Mouse (Mus musculus) lung, postnatal 0 days (tissue): ENCODE data around the gene Gm20388. TPM values are rescaled to one million over a fixed set of nuclear protein-coding genes. Genes with fewer than 3 reads are reported as not detected.
A peak's percentile ranks its signal among the peaks of the same experiment; 100 is the strongest.

Experiments
- ATAC-seq: fragments of 200-750 bp; cut with Nextera tagmentation; 2 replicates; pipeline ENCODE4 v1.8.0; 2017; ENCODE audit warnings: moderate library complexity
- DNase-seq: peaks from one replicate; pipeline ENCODE4 v3.0.0-alpha.2; 2016; ENCODE audit warnings: low spot score
- H3K27ac ChIP-seq: fragments of 300-500 bp; sonication (generic); 2 replicates; pipeline ENCODE4 v1.5.1; 2014; ENCODE audit warnings: antibody characterized with exemption, mild to moderate bottlenecking, low read length, mixed read lengths
- H3K27me3 ChIP-seq: fragments of 300-500 bp; sonication (generic); replicated peaks from 2 replicates; pipeline ENCODE4 v1.6.1; 2014; ENCODE audit warnings: low read length, mixed read lengths; ENCODE audit not compliant: insufficient read depth
- H3K36me3 ChIP-seq: fragments of 300-500 bp; sonication (generic); 2 replicates; pipeline ENCODE4 v1.6.1; 2014; ENCODE audit warnings: low read length, mixed read lengths; ENCODE audit not compliant: insufficient read depth
- H3K4me1 ChIP-seq: fragments of 300-500 bp; sonication (generic); 2 replicates; pipeline ENCODE4 v1.6.1; 2014; ENCODE audit warnings: antibody characterized with exemption, low read depth, low read length, mixed read lengths; ENCODE audit not compliant: insufficient read depth
- H3K4me2 ChIP-seq: fragments of 300-500 bp; sonication (generic); replicated peaks from 2 replicates; pipeline ENCODE4 v1.6.1; 2014; ENCODE audit warnings: low read depth, mild to moderate bottlenecking, low read length, moderate library complexity, mixed read lengths
- H3K4me3 ChIP-seq: fragments of 300-500 bp; sonication (generic); 2 replicates; pipeline ENCODE4 v1.5.1; 2014; ENCODE audit warnings: low read depth, low read length
- H3K9ac ChIP-seq: fragments of 300-500 bp; sonication (generic); replicated peaks from 2 replicates; pipeline ENCODE4 v1.6.1; 2014; ENCODE audit warnings: low read depth, mild to moderate bottlenecking
- H3K9me3 ChIP-seq: fragments of 300-500 bp; sonication (generic); 2 replicates; pipeline ENCODE4 v1.6.1; 2016; ENCODE audit warnings: low read length, mixed read lengths
- CTCF ChIP-seq: IDR thresholded peaks from 2 replicates; pipeline ENCODE4 v1.5.1; 2016; ENCODE audit warnings: antibody characterized with exemption, mild to moderate bottlenecking
- EP300 ChIP-seq: IDR thresholded peaks from 2 replicates; pipeline ENCODE4 v1.6.1; 2016; ENCODE audit warnings: antibody characterized with exemption, mild to moderate bottlenecking, control low read depth
- WGBS: fragments of 180-500 bp; shearing (Covaris S2); extraction: QIAGEN DNeasy Blood & Tissue Kit; methylation state at CpG from one replicate; pipeline ENCODE4 v1.1.7; 2014; 5-methylcytosine and 5-hydroxymethylcytosine counted together
- polyA plus RNA-seq: library from polyadenylated mRNA; unstranded; fragments of >200 nt; fragmentation: Nextera tagmentation; extraction: Ambion mirVana; gene quantifications from 2 replicates; pipeline ENCODE4 v1.2.1, GENCODE M21; 2015

Gm20388 gene
- polyA plus RNA-seq, 1 experiment from 2014 or later, result not detected

DNA sequence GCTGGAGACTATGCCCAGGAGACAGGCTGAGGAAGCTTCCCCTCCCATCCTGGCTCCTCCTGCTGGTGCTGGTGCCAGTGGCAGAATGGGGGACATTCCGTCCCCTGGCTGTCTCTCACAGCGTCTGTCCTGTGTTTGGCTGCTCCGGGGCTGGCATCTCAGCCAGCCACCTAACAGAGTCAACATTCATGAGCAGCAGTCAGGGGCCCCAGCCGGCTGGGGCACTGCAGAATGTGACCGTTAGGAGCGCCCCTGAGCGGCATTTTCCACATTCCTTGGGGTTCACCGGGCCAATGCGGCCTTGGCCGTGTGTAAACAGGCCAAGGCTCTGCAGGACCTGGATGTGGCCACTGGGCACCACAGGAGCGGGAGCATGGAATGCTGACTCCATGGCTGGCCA, 2323.4 kb downstream of the Gm20388 start:
- Histone ChIP-seq H3K4me1 (no peaks in the 10 kb centered on the region), H3K4me3 (no peak overlapping the region), H3K9me3 (no peaks in the 10 kb centered on the region), H3K36me3 (no peaks in the 10 kb centered on the region), H3K27me3 (no peaks in the 10 kb centered on the region), H3K27ac (0 out of 2 replicates have a peak overlapping the region, but pooled peaks have one; percentile 32), H3K9ac (no peak overlapping the region), H3K4me2 (no peak overlapping the region)
- WGBS, result 17% methylated on average over 11 of the region's 11 CpGs
- TF ChIP-seq EP300 (peak; percentile 34; the same call in 1 of the 2 replicates), CTCF (peak; percentile 68)
- peak; percentile 65 for DNase-seq
- ATAC-seq, result peak; percentile 87

DNA sequence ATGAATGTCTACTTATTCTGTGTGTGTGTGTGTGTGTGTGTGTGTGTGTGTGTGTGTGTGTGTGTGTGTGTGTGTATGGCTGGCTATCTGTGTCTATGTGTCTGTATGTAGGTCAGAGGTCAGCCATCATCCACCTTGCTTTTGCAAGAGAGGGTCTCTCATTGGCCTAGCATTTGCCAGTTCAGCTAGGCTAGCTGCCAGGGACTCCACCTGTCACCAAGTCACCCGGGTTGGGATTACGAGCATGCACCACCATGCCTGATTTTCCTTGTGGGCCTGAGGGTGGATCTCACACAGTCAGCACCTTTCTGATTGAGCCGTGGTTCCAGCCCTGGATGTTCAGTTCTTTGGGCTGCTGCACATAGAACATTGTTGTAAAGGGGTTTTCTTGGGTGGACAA, 2325.9 kb downstream of the Gm20388 start:
- WGBS, result 85% methylated on average over 3 of the region's 3 CpGs
- TF ChIP-seq EP300, result no peak
- TF ChIP-seq CTCF, result no peak

GRCm38 (mm10) chr8:122238225-122238624, 2327.6 kb downstream of the Gm20388 start:
- H3K9ac ChIP-seq, result no peak overlapping the region
- DNase-seq (no peak), ATAC-seq (no peak)
- H3K27ac ChIP-seq, result no peak overlapping the region
- TF ChIP-seq EP300, result no peak
- no peak for TF ChIP-seq CTCF
- no peak overlapping the region for H3K4me2 ChIP-seq
- 53% methylated on average over 11 of the region's 11 CpGs for WGBS
- no peaks in the 10 kb centered on the region for H3K27me3 ChIP-seq
- no peaks in the 10 kb centered on the region for H3K9me3 ChIP-seq
- no peak overlapping the region for H3K4me3 ChIP-seq
- H3K36me3 ChIP-seq, result no peaks in the 10 kb centered on the region
- H3K4me1 ChIP-seq, result no peaks in the 10 kb centered on the region

More for the DNA sequence above, 2325.9 kb downstream of the Gm20388 start:
- DNase-seq (no peak), ATAC-seq (no peak)
- Histone ChIP-seq H3K9ac (no peak overlapping the region), H3K9me3 (no peaks in the 10 kb centered on the region), H3K36me3 (no peaks in the 10 kb centered on the region), H3K4me3 (no peak overlapping the region), H3K27me3 (no peaks in the 10 kb centered on the region), H3K27ac (no peak overlapping the region), H3K4me2 (no peak overlapping the region), H3K4me1 (no peaks in the 10 kb centered on the region)

DNA sequence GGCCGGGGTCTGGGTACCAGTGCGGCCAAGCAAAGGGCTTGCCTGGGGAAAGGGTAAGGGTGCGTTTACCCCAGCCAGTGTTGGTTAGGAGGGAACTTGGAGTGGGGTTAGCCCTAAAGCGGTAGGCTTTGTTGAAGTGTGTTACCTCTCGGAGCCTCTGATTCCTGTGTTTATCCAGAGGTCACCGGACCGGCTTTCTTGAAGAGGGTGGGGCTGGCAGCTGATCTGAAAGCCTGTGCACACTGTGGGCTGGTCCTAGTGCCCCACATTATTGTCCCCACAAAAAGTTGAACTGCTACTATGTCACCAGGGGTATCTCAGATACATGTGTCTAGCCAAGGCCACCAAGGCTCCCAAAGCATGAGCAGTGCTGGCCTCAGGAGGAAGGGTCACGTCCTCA, 2328.1 kb downstream of the Gm20388 start:
- Histone ChIP-seq H3K27me3 (no peaks in the 10 kb centered on the region), H3K36me3 (no peaks in the 10 kb centered on the region), H3K4me2 (no peak overlapping the region), H3K4me3 (no peak overlapping the region), H3K9ac (no peak overlapping the region), H3K9me3 (no peaks in the 10 kb centered on the region), H3K4me1 (no peaks in the 10 kb centered on the region), H3K27ac (no peak overlapping the region)
- ATAC-seq (peak; percentile 34), DNase-seq (peak; percentile 37)
- TF ChIP-seq EP300, result no peak
- no peak for TF ChIP-seq CTCF
- WGBS, result 29% methylated on average over 8 of the region's 8 CpGs

GRCm38 (mm10) chr8:122240241-122241026, 2329.8 kb downstream of the Gm20388 start:
- no peak overlapping the region for H3K4me3 ChIP-seq

GRCm38 (mm10) chr8:122243310-122243709, 2332.7 kb downstream of the Gm20388 start:
- Histone ChIP-seq H3K4me1 (no peaks in the 10 kb centered on the region), H3K4me3 (no peak overlapping the region), H3K9ac (no peak overlapping the region), H3K27me3 (no peaks in the 10 kb centered on the region), H3K27ac (no peak overlapping the region), H3K4me2 (no peak overlapping the region), H3K9me3 (no peaks in the 10 kb centered on the region), H3K36me3 (no peaks in the 10 kb centered on the region)
- ATAC-seq (no peak), DNase-seq (no peak)
- WGBS, result 80% methylated on average over 4 of the region's 4 CpGs
- TF ChIP-seq CTCF (no peak), EP300 (no peak)

More at GRCm38 (mm10) chr8:122240241-122241026, 2329.8 kb downstream of the Gm20388 start:
- H3K27ac ChIP-seq, result no peak overlapping the region
- no peak for DNase-seq
- H3K27me3 ChIP-seq, result no peaks in the 10 kb centered on the region
- H3K4me1 ChIP-seq, result no peaks in the 10 kb centered on the region
- H3K9me3 ChIP-seq, result no peaks in the 10 kb centered on the region
- H3K9ac ChIP-seq, result no peak overlapping the region
- ATAC-seq, result no peak
- no peaks in the 10 kb centered on the region for H3K36me3 ChIP-seq
- no peak overlapping the region for H3K4me2 ChIP-seq
- TF ChIP-seq EP300 (no peak), CTCF (no peak)
- 76% methylated on average over 16 of the region's 16 CpGs for WGBS
